Mouse (Mus musculus) layer of hippocampus, adult 11-12 months (tissue): ENCODE results near the gene Tgif2.
"Not testable (repeated sequence)": the region's sequence is repeated elsewhere in the genome, so short reads cannot be mapped to it uniquely, and the experiment has no call there.

Experiments used
- DNase-seq: peaks from one replicate; pipeline ENCODE4 v3.0.0; 2022; ENCODE audit warnings: low spot score

Gene Tgif2

DNA sequence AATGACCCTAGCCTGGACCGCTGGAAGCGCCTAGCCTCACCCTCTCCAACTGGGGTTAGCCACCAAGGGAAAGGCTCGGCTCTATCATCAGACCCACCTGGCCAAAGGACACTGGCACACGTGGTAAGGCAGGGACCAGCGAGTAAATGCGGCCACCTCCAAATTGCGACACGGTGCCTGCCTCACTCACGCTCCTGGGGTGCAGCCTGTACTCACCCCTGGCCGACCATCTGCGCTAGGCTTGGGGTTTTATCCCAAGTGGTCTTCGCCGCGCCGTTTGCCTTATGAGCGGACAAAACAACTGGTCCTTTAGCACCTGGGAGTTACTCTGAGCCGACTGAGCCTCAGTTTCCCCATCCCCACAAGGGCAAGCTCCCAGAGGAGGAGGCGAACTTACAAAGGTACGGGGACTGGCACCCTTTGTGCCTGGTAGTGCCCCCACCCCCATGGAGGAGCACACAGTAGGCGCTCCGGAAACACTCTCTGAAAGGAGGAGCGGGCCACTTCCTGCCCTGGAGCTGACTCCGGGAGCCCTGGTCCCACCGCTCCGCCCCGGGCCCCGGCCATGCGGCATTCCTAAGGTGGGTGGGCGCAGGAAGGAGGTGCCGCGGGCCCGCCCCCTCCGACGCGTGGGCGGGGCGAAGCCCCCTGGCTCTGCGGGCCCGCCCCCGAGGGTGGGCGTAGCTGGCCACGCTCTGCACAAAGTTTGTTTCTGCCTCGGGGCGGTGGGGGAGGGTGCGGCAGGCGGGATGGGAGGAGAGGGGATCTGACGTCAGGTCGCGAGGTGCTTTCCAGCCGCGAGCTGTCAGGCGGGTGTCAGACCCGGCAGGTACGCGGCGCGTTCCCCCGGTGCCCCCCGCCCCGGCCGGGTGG lies at the start of gene Tgif2:
TSS of gene Tgif2 (plus strand) at position 689 of the 873 bp plus-strand sequence.
- no peak for DNase-seq

DNA sequence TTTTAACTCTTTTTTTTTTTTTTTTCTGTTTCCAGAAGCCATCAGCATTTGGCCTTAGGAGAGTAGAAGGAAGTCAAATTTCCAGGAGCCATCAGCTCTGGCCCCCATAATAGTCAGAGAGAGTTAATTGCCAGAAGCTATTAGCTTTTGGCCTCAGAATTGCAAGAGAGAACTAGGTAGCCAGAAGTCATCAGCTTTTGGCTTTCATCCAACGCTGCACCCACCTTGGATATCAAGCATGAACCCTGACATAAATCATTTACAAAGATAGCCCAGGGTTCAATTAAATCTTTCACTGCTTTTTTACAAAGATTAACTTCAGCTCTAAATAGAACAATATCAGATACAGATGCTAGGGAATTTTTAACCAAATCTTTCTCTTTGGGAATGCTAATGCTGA lies 41.3 kb upstream of the Tgif2 start:
- DNase-seq, result no peak

DNA sequence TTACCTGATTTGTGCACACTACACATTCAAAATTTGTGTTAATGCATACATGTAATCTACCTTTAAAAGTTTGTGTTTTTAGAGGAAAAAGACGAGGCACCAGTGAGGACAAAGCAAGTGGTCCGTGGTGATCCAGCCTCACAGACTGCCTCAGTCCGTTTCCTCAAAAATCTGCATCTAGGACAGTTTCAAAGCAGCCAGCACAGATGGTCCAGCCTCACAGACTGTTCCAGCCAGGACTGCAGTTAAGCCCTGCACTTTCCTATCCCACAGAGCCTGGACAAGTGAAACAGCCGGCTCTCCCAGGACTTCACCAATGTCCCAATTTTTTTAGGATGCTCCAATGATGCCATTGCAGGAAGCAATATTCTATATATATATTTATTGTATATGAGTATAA lies 38.8 kb upstream of the Tgif2 start:
- no peak for DNase-seq

DNA sequence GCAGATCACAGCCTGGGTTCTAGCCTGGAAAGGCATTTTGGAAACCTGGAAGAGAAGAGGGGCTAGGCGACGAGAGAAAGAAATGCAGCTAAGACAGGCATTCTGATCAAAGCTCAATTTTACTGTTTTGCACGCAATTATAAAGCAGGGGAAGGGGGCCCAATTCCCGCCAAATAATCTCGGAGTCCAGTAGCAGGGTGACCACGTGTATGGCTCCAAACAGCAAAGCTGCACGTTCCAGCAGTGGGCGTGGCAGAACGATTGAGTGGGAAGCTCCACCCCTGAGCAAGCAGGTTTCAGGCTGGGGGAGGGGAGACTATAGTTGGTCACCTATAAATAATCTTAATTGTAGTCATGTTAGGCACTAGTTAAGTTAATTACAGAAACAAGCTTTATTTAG lies 37.7 kb upstream of the Tgif2 start:
- not testable (repeated sequence) for DNase-seq

DNA sequence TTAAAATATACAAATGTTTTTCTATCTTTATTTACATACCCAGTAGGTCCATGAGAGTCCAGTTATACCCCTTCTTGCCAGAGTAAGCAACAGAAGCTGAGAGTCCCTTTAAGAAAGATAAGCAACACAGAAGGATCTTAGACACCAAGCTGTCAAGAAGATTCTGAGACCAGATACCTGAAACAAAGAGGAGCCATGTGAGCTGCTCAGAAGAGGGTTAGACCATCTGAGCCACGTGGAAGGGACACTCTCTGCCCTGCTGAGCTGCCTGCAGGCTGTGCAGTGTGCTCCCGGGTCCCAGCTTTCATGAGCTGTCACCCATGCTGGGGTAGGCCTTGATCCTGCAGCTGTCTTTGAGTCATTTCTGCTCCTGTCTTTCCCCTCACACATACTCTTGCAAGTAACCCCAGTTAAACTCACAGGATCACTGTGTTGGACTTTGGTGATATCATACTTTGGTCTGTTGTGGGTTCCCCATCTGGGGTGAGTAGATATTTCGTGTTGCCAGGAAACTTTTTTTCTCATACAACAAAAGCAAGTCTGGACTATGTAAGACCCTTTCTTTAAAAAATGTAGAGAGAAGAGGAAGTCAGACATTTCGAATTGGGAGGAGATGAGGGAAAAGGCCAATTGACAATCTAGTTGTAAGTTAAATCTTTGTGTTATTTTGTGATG lies 36.0 kb upstream of the Tgif2 start:
- no peak for DNase-seq

DNA sequence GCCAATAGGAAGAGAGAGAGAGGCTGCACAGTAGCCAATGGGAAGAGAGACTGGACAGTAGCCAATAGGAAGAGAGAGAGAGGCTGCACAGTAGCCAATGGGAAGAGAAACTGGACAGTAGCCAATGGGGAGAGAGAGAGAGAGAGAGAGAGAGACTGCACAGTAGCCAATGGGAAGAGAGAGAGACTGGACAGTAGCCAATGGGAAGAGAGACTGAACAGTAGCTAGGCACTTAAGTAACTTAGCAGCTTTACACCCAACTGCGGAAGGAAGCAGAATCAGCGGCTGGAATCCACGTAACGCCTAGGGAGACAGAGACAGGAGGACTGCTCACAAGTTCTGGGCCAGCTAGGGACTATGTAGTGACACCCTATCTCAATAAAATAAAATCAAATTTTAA lies 35.2 kb upstream of the Tgif2 start:
- no peak for DNase-seq

DNA sequence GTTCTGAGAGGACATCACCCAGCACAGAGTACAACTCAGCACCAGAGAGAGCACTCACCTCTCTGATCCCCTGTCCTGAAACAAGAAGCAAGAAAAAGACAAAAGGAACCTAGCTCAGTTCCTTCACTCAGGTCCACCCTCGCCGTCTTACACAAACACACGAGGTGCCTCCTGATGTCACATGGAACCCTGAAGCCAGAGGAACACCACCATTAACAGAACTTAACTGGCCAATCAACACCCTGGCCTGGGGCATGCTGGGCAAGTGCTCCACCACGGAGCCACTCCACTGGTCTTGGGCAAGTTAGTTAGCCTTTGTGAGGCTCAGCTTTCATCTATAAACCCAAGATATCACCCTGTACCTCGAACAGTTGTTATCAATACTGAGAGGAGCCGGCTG lies 32.9 kb upstream of the Tgif2 start:
- no peak for DNase-seq

DNA sequence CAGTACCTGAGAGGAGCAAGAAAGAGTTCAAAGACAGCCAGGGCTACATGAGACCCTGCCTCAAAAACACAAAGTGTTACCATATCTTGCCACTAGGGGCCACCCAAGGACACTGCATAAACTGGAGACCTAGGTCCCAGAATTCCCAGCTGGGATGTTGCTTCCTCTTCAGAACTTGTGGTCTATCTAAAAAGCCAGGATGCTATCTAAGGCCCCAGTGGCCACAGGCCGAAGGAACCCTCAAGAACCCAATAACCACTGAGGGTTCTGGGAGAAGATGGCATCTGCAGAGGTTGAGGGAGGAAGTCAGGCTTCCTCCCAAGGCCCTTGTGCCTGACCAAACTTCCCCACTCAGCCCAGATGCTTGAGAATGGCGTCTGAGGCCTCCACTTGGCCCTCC lies 30.2 kb upstream of the Tgif2 start:
- DNase-seq, result peak; percentile 77

DNA sequence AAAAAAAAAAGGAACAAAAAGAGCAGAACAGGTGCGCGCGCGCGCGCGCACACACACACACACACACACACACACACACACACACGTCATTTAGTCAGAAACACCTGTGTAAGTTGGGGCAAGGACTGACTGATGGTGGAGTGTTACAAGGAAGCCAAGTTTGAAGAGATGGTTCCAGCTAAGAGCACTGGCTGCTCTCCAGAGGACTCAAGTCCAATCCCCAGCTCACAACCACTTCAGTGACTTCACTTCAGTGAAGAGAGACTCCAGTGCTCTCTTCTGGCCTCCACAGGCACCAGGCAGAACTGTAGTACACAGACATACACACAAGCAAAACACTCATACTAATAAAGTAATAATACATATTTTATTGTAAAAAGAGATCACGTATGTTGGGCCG lies 29.1 kb upstream of the Tgif2 start:
- DNase-seq, result no peak

DNA sequence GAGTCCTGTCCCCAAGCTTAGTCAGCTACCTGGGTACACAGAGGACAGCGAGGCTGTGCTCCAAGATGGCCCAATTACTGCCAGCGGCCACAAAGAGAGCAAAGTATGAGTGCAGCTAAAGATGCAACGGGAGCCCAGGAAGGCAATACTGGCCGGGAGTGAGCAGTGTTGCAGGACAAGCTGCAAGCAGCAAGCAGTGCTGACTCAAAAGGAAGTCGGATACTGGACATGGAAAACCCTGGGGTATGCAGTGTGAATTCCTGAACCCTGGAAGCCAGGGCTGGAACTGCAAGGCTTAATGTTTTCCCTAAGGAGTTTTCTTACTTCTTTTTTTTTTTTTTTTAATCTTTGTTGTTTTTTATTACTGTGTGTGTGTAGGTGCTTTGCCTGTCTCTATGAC lies 28.3 kb upstream of the Tgif2 start:
- DNase-seq, result no peak

DNA sequence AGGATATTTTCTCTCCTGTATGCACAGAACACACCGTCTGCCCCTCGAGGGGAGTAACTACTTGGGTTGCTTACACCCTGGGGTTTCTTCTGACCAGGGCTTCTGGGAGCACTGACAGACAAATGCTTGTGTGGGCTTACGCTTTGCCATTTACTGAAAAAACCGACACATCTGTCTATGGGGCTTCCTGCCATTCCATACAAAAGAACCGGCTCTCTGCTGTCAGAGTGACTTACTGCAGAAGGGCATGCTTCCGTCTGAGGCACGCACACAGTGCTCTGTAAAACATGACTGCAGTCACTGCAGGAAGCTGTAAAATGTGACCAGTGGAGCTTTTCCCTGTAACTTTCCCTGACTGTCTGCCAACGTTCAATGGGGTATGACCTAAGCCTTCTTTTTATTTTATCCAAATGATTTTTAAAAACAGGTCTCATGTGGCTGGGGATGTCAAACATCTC lies 25.4 kb upstream of the Tgif2 start:
- DNase-seq, result no peak

DNA sequence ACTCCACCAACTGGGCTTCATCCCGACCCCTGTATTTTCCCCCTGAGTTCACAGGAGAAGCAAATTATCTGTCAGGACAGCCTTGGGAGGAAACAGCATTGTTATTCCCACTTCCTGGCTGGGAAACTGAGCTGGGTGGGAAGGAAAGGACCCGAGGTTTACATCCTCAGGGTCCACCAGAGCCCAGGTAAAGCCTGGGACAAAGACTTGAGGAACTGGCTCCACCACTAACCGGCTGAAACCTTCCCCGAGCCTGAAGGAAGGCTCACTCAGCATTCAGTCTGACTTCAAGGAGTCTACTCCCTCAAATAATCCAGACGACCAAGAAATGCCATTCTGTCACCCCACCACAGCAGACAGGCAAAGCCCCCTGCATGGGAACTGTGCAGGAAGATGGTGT lies 24.9 kb upstream of the Tgif2 start:
- no peak for DNase-seq

DNA sequence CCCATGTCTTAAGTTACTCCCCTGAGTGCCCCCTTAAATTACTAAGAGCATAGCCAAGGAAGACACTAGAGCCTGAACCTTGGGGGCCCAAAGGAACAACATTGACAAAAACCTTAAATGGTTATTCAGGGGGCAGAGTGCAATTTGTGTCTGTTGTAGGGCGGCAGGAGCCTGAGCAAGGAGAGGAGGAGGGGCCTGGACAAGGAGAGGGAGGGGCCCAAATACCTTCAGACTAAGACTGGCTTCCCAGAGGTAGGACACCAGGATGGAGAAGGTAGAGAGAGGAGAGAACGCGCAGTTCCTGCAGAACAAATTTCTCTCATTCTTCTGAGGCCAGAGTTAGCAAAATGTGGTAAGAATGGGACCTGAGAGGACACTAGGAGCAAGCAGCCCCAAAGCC lies 24.4 kb upstream of the Tgif2 start:
- DNase-seq, result no peak

DNA sequence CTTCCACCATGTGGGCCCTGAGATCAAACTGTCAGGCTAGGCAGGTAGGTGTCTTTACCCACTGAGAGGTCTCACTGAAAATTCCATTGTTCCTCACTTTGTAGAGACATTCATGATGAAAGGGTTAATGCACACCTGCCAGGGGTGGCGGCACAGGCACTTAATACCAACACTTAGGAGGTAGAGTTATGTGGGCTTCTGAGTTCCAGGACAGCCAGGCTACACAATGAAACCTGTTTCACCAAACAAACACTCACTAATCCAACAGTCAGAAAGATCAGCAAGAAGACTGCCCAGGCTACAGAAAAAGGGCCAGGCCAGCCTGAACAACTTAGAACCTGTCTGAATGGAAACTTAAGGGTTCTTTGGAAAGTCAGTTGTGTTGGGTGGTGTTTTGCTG lies 23.7 kb upstream of the Tgif2 start:
- no peak for DNase-seq

DNA sequence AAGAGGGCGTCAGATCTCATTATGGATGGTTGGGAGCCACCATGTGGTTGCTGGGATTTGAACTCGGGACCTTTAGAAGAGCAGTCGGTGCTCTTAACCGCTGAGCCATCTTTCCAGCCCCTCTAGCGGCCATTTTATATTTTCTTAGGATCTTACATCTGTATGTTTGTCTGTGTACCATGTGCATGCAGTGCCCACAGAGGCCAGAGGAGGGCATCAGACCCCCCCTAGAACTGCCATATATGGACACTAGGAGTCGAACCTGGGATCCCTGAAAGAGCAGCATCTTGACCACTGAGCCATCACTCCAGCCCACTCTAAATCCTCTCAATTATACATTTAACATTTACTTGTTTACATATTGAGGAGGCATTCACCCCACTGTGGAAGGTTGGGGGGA lies 14.7 kb upstream of the Tgif2 start:
- not testable (repeated sequence) for DNase-seq

DNA sequence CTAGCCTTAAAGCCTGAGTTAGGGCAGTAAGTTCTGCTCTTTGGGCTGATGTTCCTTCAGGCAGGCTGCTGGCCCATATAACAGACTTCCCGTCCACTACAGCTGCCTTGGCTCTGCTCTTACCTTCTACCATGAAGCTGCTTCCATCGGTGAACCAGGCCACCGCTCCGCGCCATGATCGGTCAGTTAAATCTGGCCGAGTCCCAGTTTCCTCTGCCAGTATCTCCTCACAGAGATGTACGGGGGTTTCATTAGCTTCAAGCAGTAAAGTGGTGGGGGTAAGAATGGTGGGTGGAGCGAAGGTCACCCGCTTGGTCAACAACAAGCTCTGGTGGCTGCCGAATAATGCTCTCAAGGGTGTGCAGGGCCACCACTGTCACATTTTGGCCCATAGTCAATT lies 5.5 kb upstream of the Tgif2 start:
- no peak for DNase-seq

DNA sequence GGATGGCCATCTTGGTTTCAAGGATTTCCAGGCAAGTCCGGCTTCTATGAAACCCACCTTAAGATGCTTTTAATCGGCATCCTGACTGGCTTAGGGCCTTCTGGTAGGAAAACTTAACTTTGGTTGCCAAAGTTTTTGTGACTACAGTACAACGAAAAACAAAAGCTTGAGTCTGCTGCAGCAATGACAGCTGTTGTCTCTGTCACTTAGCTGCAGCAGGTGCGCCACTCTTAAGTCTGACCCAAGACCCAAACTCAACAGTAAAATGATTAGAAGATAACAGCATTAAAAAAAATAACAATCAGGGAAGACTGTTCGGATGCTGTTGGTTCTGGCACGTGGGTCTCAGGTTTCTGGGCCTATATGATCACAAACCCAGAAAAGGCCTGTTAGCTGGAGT lies 968 bp upstream of the Tgif2 start:
- no peak for DNase-seq

DNA sequence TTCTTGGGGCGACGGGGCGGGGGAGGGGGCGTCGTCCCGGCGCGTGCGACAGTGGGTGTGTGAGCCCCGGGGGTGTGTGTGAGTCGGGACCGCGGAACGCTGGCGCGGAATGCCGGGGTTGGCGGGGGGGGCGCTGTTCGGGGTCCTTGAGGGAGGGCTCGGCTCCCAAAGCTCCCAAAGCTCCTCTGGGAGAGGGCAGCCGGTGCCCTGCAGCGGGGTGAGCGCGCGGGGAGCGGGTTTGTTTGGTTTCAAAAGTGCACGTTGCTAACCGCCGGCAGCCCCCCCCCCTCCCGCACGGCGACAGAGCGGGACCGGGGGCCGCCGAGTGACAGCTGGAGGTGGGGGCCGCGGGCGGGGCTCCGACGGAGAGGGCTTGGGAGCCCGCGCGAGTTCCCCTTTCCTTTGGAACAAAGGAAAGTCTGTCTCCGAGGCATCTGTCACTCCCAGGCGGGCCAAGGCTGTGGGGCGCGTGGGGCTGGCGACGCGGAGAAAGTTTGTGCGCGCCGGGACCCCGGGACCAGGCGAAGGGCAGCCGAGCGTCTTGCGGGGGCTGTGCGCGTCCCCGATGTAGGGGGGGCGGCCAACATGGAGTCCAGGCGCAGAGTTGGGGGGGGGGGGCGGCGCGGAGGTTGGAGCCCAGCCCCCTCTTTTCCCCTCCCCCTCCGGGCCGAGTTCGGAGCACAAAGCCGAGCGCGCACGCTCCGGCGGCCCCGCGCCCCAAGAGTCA lies 657 bp downstream of the Tgif2 start:
- DNase-seq, result peak; percentile 29

DNA sequence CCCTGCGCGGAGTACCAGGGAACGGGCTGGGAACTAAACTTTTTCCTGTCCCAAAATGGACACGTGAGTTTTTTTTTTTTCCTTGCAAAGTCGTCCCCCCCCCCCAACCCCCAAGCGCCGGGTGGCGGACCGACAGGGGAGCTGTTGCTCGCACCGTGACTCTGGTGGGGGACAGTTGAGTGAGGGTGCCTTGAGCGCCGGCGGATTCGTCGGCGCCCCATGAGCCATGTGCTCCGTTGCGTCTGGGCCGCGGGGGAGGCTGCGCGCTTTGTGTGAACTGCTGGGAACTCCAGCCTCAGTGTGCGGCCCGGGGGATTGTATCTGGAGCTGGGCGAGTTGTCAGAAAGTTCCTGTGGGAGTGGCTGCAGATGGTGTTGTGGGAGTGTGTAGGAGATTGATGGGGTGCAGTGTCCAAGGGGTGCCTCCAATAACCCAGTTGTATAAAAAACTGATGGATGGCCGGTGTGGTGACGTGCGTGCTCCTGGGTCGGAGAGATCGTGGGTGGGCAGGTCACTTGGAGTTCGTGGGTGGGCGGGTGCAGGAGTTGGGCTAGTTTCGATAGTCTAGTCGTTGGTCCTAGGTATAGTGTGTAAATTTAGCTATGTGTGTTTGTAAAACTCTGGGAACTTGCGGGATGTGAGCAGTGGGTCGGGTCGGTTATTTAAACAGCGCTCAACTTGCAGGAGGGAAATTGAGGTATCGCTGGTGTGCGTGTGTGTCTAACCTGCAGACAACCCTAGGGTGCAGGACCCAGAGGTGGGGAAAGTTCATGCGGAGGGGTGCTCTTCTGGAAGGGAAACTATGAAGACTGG lies 1.4 kb downstream of the Tgif2 start:
- peak; percentile 56 for DNase-seq

DNA sequence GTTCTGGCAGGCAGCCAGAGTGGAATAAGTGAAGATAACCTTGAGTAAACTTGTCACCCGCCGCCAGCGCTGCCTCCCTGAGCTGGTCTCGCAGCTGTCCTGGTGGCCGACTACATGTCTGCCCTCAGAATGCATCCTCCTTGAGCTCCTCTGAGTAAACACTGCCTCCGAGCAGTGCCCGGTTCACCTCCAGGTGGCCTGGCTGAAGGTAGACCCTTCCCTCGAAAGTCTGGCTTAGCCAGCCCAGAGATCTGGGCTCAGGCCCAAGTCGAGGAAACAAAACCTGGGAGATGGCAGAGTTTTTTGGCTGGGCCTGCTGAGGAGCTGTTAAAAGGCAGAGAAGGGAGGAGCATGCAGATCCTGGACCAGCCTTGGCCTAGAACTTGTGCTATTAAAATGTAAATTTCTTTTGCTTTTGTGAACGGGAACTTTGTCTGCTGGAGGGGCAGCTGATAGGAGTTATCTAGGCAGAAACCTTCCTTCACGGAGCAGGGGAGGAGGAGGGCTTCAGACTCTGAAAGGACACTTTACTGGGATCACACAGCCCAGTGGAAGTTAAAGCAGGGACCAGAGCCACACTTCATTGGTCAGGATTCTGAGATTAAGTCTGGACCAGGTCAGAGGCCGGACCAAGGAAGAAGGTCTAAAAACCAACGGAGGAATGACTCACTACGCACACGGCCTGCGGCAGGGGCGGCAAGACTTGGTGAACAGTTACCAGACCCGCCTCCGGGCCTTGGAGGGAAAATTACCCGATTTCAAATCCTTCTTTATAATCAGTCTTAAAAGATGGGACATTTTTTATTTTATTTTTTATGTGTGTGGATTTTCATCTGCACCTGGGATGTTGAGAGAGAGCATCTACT lies 2.3 kb downstream of the Tgif2 start:
- DNase-seq, result no peak

DNA sequence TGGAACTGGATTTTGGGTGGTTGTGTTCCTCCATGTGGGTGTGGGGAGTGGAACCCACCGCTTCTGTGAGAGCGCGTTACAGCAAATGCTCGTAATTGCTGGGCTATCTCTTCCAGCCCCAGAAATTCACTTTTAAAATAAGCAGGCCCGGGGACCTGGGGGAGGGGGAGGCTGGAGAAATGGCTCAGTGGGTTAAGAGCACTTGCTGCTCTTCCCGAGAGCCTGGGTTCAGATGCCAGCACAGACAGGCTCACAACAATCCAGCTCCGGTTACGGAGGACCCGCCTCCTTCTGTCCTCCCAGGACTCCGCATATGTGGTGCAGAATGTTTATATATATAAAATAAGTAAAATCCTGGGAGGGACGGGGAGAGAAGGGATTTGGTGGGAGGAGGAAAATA lies 2.9 kb downstream of the Tgif2 start:
- DNase-seq, result no peak
